Mouse (Mus musculus): Measurements from ENCODE around the gene Rundc1. TPM values are rescaled to one million over a fixed set of nuclear protein-coding genes. Genes with fewer than 3 reads are reported as not detected.
A peak's percentile ranks its signal among the peaks of the same experiment; 100 is the strongest.

Rundc1 gene
- polyA plus RNA-seq, 1 experiment from 2014 or later = 10.4 TPM

- H3K27me3 ChIP-seq (ENCODE audit: control insufficient read depth, insufficient read depth, low read length) = no peaks in the 10 kb centered on the region
- H3K9me3 ChIP-seq (replicated peaks; ENCODE audit: control insufficient read depth, low read length) = no peaks in the 10 kb centered on the region
- under 1% methylated on average over 45 of the region's 45 CpGs for WGBS
- DNase-seq (ENCODE audit: low spot score) (peak; percentile 93), ATAC-seq (replicated peaks; ENCODE audit: insufficient number of reproducible peaks, low FRiP score, low TSS enrichment, low read depth) (peak; percentile 82)
- H3K4me2 ChIP-seq (ENCODE audit: low read depth, low read length) = peak within 1 kb of the TSS; percentile 81
- no peaks in the 10 kb centered on the region for H3K36me3 ChIP-seq (replicated peaks; ENCODE audit: control insufficient read depth, insufficient read depth, low read depth, low read length)
- peaks cover 3% of the 10 kb centered on the region; the same call in 1 of the 2 replicates for H3K4me1 ChIP-seq (ENCODE audit: control insufficient read depth, insufficient read depth, low read length)
- peak within 1 kb of the TSS; percentile 87 for H3K4me3 ChIP-seq (ENCODE audit: low read depth, low read length)
- peak within 1 kb of the TSS; percentile 90 for H3K9ac ChIP-seq (replicated peaks; ENCODE audit: low read length)
- H3K27ac ChIP-seq (replicated peaks; ENCODE audit: low read depth, low read length) = peak within 1 kb of the TSS; percentile 59; the same call in 1 of the 2 replicates
These were observed 7.6 kb upstream of the Rundc1 start, which contains the start of gene Aarsd1 for GRCm38 (mm10) chr11:101417101-101417855. Gene Aarsd1 (minus strand): TSS chr11:101417615.

DNA sequence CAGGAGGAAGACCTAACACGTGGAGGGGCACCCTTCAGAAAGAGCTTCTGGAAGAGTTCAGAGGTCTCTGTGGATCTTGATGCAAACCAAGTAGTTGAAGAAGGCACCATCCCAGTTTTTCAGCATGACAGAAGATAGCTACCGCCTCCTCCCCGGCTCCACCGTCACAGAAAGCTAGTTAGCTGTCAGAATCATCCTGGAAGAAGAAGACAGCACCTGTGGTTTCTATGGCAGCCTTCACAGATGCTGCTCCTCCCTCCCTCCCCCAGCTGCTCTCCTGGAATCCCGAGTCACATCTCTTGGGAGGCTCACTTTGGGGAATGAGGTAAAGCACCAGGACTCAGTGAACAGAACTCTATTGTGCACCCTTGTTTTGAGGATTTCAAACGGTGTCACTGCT lies 5.9 kb upstream of the Rundc1 start:
- peaks cover 3% of the 10 kb centered on the region; the same call in 1 of the 2 replicates for H3K4me1 ChIP-seq (ENCODE audit: control insufficient read depth, insufficient read depth, low read length)
- no peaks in the 10 kb centered on the region for H3K9me3 ChIP-seq (replicated peaks; ENCODE audit: control insufficient read depth, low read length)
- H3K4me2 ChIP-seq (ENCODE audit: low read depth, low read length) = no peak overlapping the region
- 48% methylated on average over 6 of the region's 6 CpGs for WGBS
- no peak overlapping the region for H3K9ac ChIP-seq (replicated peaks; ENCODE audit: low read length)
- no peaks in the 10 kb centered on the region for H3K36me3 ChIP-seq (replicated peaks; ENCODE audit: control insufficient read depth, insufficient read depth, low read depth, low read length)
- H3K4me3 ChIP-seq (ENCODE audit: low read depth, low read length) = no peak overlapping the region
- H3K27ac ChIP-seq (replicated peaks; ENCODE audit: low read depth, low read length) = no peak overlapping the region
- H3K27me3 ChIP-seq (ENCODE audit: control insufficient read depth, insufficient read depth, low read length) = no peaks in the 10 kb centered on the region
- ATAC-seq (replicated peaks; ENCODE audit: insufficient number of reproducible peaks, low FRiP score, low TSS enrichment, low read depth) (no peak), DNase-seq (ENCODE audit: low spot score) (no peak)

- Histone ChIP-seq H3K4me1 (ENCODE audit: control insufficient read depth, insufficient read depth, low read length) (peaks cover 3% of the 10 kb centered on the region; the same call in 1 of the 2 replicates), H3K9me3 (replicated peaks; ENCODE audit: control insufficient read depth, low read length) (no peaks in the 10 kb centered on the region), H3K27me3 (ENCODE audit: control insufficient read depth, insufficient read depth, low read length) (no peaks in the 10 kb centered on the region), H3K36me3 (replicated peaks; ENCODE audit: control insufficient read depth, insufficient read depth, low read depth, low read length) (no peaks in the 10 kb centered on the region), H3K4me3 (ENCODE audit: low read depth, low read length) (no peak overlapping the region), H3K4me2 (ENCODE audit: low read depth, low read length) (no peak overlapping the region), H3K27ac (replicated peaks; ENCODE audit: low read depth, low read length) (no peak overlapping the region), H3K9ac (replicated peaks; ENCODE audit: low read length) (no peak overlapping the region)
- ATAC-seq (replicated peaks; ENCODE audit: insufficient number of reproducible peaks, low FRiP score, low TSS enrichment, low read depth) (no peak), DNase-seq (ENCODE audit: low spot score) (peak; percentile 20)
- WGBS = 23% methylated on average over 3 of the region's 3 CpGs
These were observed 5.3 kb upstream of the Rundc1 start for GRCm38 (mm10) chr11:101419610-101420009.

DNA sequence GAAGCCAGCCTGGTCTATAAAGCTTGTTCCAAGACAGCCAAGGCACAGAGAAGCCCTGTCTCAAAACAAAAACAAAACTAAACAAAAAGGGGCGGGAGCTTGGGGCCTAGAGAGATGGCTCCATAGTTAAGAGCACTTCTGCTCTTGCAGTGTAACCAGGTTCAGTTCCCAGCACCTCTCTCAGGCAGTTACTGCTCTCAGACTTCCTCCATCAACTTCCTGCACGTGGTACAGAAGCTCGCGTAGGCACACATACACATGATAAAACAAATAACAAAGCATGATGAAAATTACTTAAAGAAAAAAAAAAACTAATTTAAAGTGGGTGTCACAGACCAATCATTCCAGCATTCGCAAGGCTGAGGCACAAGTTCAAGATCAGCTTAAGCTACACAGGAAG lies 4.7 kb upstream of the Rundc1 start:
- no peaks in the 10 kb centered on the region for H3K27me3 ChIP-seq (ENCODE audit: control insufficient read depth, insufficient read depth, low read length)
- WGBS = 86% methylated on average over 5 of the region's 5 CpGs

GRCm38 (mm10) chr11:101424105-101424851 lies 607 bp upstream of the Rundc1 start, which contains the start of gene Gm27029:
Gene Gm27029 (minus strand): TSS chr11:101424796.
- H3K9me3 ChIP-seq (replicated peaks; ENCODE audit: control insufficient read depth, low read length) = no peaks in the 10 kb centered on the region
- H3K9ac ChIP-seq (replicated peaks; ENCODE audit: low read length) = peak within 1 kb of the TSS; percentile 66
- H3K4me2 ChIP-seq (ENCODE audit: low read depth, low read length) = peak within 1 kb of the TSS; percentile 79
- ATAC-seq (replicated peaks; ENCODE audit: insufficient number of reproducible peaks, low FRiP score, low TSS enrichment, low read depth) (peak; percentile 35; the same call in 1 of the 2 replicates), DNase-seq (ENCODE audit: low spot score) (no peak)
- 4% methylated on average over 23 of the region's 23 CpGs for WGBS
- H3K27ac ChIP-seq (replicated peaks; ENCODE audit: low read depth, low read length) = peak within 1 kb of the TSS; percentile 30
- peak within 1 kb of the TSS; percentile 74 for H3K4me3 ChIP-seq (ENCODE audit: low read depth, low read length)
- no peaks in the 10 kb centered on the region for H3K4me1 ChIP-seq (ENCODE audit: control insufficient read depth, insufficient read depth, low read length)
- H3K36me3 ChIP-seq (replicated peaks; ENCODE audit: control insufficient read depth, insufficient read depth, low read depth, low read length) = no peaks in the 10 kb centered on the region
- no peaks in the 10 kb centered on the region for H3K27me3 ChIP-seq (ENCODE audit: control insufficient read depth, insufficient read depth, low read length)

More for the DNA sequence above, 4.7 kb upstream of the Rundc1 start:
- Histone ChIP-seq H3K27ac (replicated peaks; ENCODE audit: low read depth, low read length) (no peak overlapping the region), H3K36me3 (replicated peaks; ENCODE audit: control insufficient read depth, insufficient read depth, low read depth, low read length) (no peaks in the 10 kb centered on the region), H3K4me1 (ENCODE audit: control insufficient read depth, insufficient read depth, low read length) (peaks cover 3% of the 10 kb centered on the region; the same call in 1 of the 2 replicates), H3K9ac (replicated peaks; ENCODE audit: low read length) (no peak overlapping the region), H3K4me3 (ENCODE audit: low read depth, low read length) (no peak overlapping the region), H3K4me2 (ENCODE audit: low read depth, low read length) (no peak overlapping the region), H3K9me3 (replicated peaks; ENCODE audit: control insufficient read depth, low read length) (no peaks in the 10 kb centered on the region)
- ATAC-seq (replicated peaks; ENCODE audit: insufficient number of reproducible peaks, low FRiP score, low TSS enrichment, low read depth) = no peak
- DNase-seq (ENCODE audit: low spot score) = no peak

- ATAC-seq (replicated peaks; ENCODE audit: insufficient number of reproducible peaks, low FRiP score, low TSS enrichment, low read depth) (no peak), DNase-seq (ENCODE audit: low spot score) (no peak)
- Histone ChIP-seq H3K27me3 (ENCODE audit: control insufficient read depth, insufficient read depth, low read length) (no peaks in the 10 kb centered on the region), H3K4me3 (ENCODE audit: low read depth, low read length) (peak overlapping the region; percentile 74), H3K4me2 (ENCODE audit: low read depth, low read length) (peak overlapping the region; percentile 79), H3K9me3 (replicated peaks; ENCODE audit: control insufficient read depth, low read length) (no peaks in the 10 kb centered on the region), H3K4me1 (ENCODE audit: control insufficient read depth, insufficient read depth, low read length) (no peaks in the 10 kb centered on the region), H3K27ac (replicated peaks; ENCODE audit: low read depth, low read length) (no peak overlapping the region), H3K36me3 (replicated peaks; ENCODE audit: control insufficient read depth, insufficient read depth, low read depth, low read length) (peaks cover 2% of the 10 kb centered on the region; the same call in 1 of the 2 replicates), H3K9ac (replicated peaks; ENCODE audit: low read length) (no peak overlapping the region)
- WGBS = 65% methylated on average over 8 of the region's 8 CpGs
These were observed 1.3 kb downstream of the Rundc1 start for GRCm38 (mm10) chr11:101426165-101426564.

DNA sequence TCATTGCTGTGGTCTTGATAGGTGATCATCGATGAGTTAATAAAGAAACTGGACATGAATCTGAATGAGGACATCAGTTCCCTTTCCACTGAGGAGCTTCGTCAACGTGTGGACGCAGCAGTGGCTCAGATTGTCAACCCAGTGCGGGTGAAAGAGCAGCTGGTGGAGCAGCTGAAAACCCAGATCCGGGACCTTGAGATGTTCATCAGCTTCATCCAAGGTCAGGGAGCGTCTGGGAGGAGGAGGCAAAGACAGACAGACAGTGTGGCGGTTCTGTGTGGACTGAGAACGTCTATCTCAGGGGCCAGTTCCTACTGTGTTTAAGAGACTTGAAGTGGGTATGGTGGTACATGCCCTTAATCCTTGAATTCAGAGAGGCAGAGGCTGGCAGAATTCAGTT lies 6.4 kb downstream of the Rundc1 start:
- no peak overlapping the region for H3K27ac ChIP-seq (replicated peaks; ENCODE audit: low read depth, low read length)
- no peak overlapping the region for H3K4me2 ChIP-seq (ENCODE audit: low read depth, low read length)
- H3K4me1 ChIP-seq (ENCODE audit: control insufficient read depth, insufficient read depth, low read length) = no peaks in the 10 kb centered on the region
- DNase-seq (ENCODE audit: low spot score) (no peak), ATAC-seq (replicated peaks; ENCODE audit: insufficient number of reproducible peaks, low FRiP score, low TSS enrichment, low read depth) (no peak)
- H3K4me3 ChIP-seq (ENCODE audit: low read depth, low read length) = no peak overlapping the region
- no peak overlapping the region for H3K9ac ChIP-seq (replicated peaks; ENCODE audit: low read length)
- no peaks in the 10 kb centered on the region for H3K9me3 ChIP-seq (replicated peaks; ENCODE audit: control insufficient read depth, low read length)
- H3K36me3 ChIP-seq (replicated peaks; ENCODE audit: control insufficient read depth, insufficient read depth, low read depth, low read length) = peaks cover 4% of the 10 kb centered on the region
- WGBS = 92% methylated on average over 9 of the region's 9 CpGs
- H3K27me3 ChIP-seq (ENCODE audit: control insufficient read depth, insufficient read depth, low read length) = no peaks in the 10 kb centered on the region

DNA sequence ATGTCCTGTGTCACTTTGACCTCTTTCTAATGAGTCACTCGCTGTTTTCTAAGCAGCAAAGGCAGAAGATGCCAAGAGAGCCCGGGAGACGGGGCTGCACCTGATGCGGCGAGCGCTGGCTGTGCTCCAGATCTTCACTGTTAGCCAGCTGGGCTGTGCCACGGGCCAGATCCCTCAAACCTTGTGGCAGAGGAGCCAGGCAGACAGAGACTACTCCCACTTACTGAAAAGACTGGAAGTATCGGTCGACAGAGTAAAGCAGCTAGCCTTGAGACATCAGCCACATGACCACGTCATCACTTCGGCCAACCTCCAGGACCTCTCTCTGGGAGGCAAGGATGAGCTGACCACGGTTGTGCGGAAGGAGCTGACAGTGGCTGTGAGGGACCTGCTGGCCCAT lies 8.5 kb downstream of the Rundc1 start:
- Histone ChIP-seq H3K4me1 (ENCODE audit: control insufficient read depth, insufficient read depth, low read length) (no peaks in the 10 kb centered on the region), H3K9me3 (replicated peaks; ENCODE audit: control insufficient read depth, low read length) (no peaks in the 10 kb centered on the region), H3K27ac (replicated peaks; ENCODE audit: low read depth, low read length) (no peak overlapping the region), H3K4me3 (ENCODE audit: low read depth, low read length) (no peak overlapping the region), H3K4me2 (ENCODE audit: low read depth, low read length) (no peak overlapping the region), H3K9ac (replicated peaks; ENCODE audit: low read length) (no peak overlapping the region), H3K36me3 (replicated peaks; ENCODE audit: control insufficient read depth, insufficient read depth, low read depth, low read length) (peaks cover 4% of the 10 kb centered on the region), H3K27me3 (ENCODE audit: control insufficient read depth, insufficient read depth, low read length) (no peaks in the 10 kb centered on the region)
- ATAC-seq (replicated peaks; ENCODE audit: insufficient number of reproducible peaks, low FRiP score, low TSS enrichment, low read depth) (no peak), DNase-seq (ENCODE audit: low spot score) (no peak)
- WGBS = 92% methylated on average over 13 of the region's 13 CpGs

All from embryonic facial prominence, embryonic 11.5 days (tissue).